Mouse (Mus musculus) forebrain, postnatal 0 days (tissue): ENCODE measurements at regions not wholly inside any gene's neighbourhood (a gene's known extent, or its start where the extent isn't known, plus 50 kb on each side); places are given as distances from the start of the nearest gene placed in this dataset.

ENCODE experiments used
- ATAC-seq: fragments of 200-750 bp; cut with Nextera tagmentation; 2 replicates; pipeline ENCODE4 v1.8.0; 2017; ENCODE audit warnings: mild to moderate bottlenecking, moderate library complexity
- DNase-seq: peaks from one replicate; pipeline ENCODE4 v3.0.0-alpha.2; 2015
- H3K27ac ChIP-seq: fragments of 300-500 bp; sonication (generic); 2 replicates; pipeline ENCODE4 v1.5.1; 2014; ENCODE audit warnings: low read depth, mild to moderate bottlenecking, antibody characterized with exemption, low read length, moderate library complexity, mixed read lengths
- H3K27me3 ChIP-seq: fragments of 300-500 bp; sonication (generic); 2 replicates; pipeline ENCODE4 v1.6.1; 2014; ENCODE audit warnings: mild to moderate bottlenecking, low read length, mixed read lengths; ENCODE audit not compliant: insufficient read depth
- H3K36me3 ChIP-seq: fragments of 300-500 bp; sonication (generic); 2 replicates; pipeline ENCODE4 v1.6.1; 2014; ENCODE audit warnings: mild to moderate bottlenecking, moderate library complexity; ENCODE audit not compliant: insufficient read depth
- H3K4me1 ChIP-seq: fragments of 300-500 bp; sonication (generic); 2 replicates; pipeline ENCODE4 v1.6.1; 2014; ENCODE audit warnings: antibody characterized with exemption; ENCODE audit not compliant: insufficient read depth
- H3K4me2 ChIP-seq: fragments of 300-500 bp; sonication (generic); 2 replicates; pipeline ENCODE4 v1.6.1; 2014; ENCODE audit warnings: low read depth, mild to moderate bottlenecking, moderate library complexity
- H3K4me3 ChIP-seq: fragments of 300-500 bp; sonication (generic); 2 replicates; pipeline ENCODE4 v1.5.1; 2014; ENCODE audit warnings: low read depth, low read length, mixed read lengths
- H3K9ac ChIP-seq: fragments of 300-500 bp; sonication (generic); 2 replicates; pipeline ENCODE4 v1.6.1; 2014; ENCODE audit warnings: mild to moderate bottlenecking
- H3K9me3 ChIP-seq: fragments of 300-500 bp; sonication (generic); 2 replicates; pipeline ENCODE4 v1.6.1; 2016; ENCODE audit warnings: low read length
- CTCF ChIP-seq: sonication (generic); IDR thresholded peaks from 2 replicates; pipeline ENCODE4 v1.5.1; 2016; ENCODE audit warnings: antibody characterized with exemption, control low read depth, low read depth
- WGBS: fragments of 180-500 bp; shearing (Covaris S2); extraction: QIAGEN DNeasy Blood & Tissue Kit; methylation state at CpG from one replicate; pipeline ENCODE4 v1.1.7; 2014; 5-methylcytosine and 5-hydroxymethylcytosine counted together

GRCm38 (mm10) chr2:116963116-116963873 lies 84.8 kb downstream of the Tmco5 start:
- Histone ChIP-seq H3K4me1 (no peaks in the 10 kb centered on the region), H3K4me3 (no peak overlapping the region), H3K9ac (no peak overlapping the region), H3K4me2 (no peak overlapping the region), H3K27ac (no peak overlapping the region), H3K9me3 (no peaks in the 10 kb centered on the region), H3K27me3 (no peaks in the 10 kb centered on the region), H3K36me3 (no peaks in the 10 kb centered on the region)
- 57% methylated on average over 8 of the region's 8 CpGs for WGBS
- DNase-seq (no peak), ATAC-seq (no peak)
- TF ChIP-seq CTCF, result no peak

- ATAC-seq, result no peak
- Histone ChIP-seq H3K27me3 (no peaks in the 10 kb centered on the region), H3K27ac (no peak overlapping the region), H3K4me1 (no peaks in the 10 kb centered on the region), H3K36me3 (no peaks in the 10 kb centered on the region), H3K4me3 (no peak overlapping the region), H3K9ac (no peak overlapping the region), H3K4me2 (no peak overlapping the region), H3K9me3 (no peaks in the 10 kb centered on the region)
- WGBS, result no CpG with 5 or more reads among the region's 1 CpGs
- TF ChIP-seq CTCF, result no peak
- no peak for DNase-seq
Observed at GRCm38 (mm10) chr2:116966266-116966665, 87.8 kb downstream of the Tmco5 start.

GRCm38 (mm10) chr2:116971666-116972613 lies 93.4 kb downstream of the Tmco5 start:
- H3K36me3 ChIP-seq, result no peaks in the 10 kb centered on the region
- WGBS, result 11% methylated on average over 9 of the region's 9 CpGs
- ATAC-seq (no peak), DNase-seq (peak; percentile 34)
- H3K9ac ChIP-seq, result peak overlapping the region; percentile 25
- H3K27me3 ChIP-seq, result no peaks in the 10 kb centered on the region
- H3K4me3 ChIP-seq, result no peak overlapping the region
- H3K4me2 ChIP-seq, result peak overlapping the region; percentile 42
- no peak for TF ChIP-seq CTCF
- H3K9me3 ChIP-seq, result no peaks in the 10 kb centered on the region
- 0 out of 2 replicates have a peak overlapping the region, but pooled peaks have one; percentile 50 for H3K27ac ChIP-seq
- H3K4me1 ChIP-seq, result peaks cover 21% of the 10 kb centered on the region

GRCm38 (mm10) chr2:116972614-116972985 lies 94.1 kb downstream of the Tmco5 start:
- no peaks in the 10 kb centered on the region for H3K36me3 ChIP-seq
- H3K27me3 ChIP-seq, result no peaks in the 10 kb centered on the region
- H3K4me1 ChIP-seq, result peaks cover 26% of the 10 kb centered on the region
- DNase-seq, result peak; percentile 75
- peak; percentile 46 for TF ChIP-seq CTCF
- no peaks in the 10 kb centered on the region for H3K9me3 ChIP-seq
- peak overlapping the region; percentile 25 for H3K9ac ChIP-seq
- 0 out of 2 replicates have a peak overlapping the region, but pooled peaks have one; percentile 50 for H3K27ac ChIP-seq
- ATAC-seq, result peak; percentile 24
- WGBS, result 2% methylated on average over 6 of the region's 6 CpGs
- H3K4me2 ChIP-seq, result peak overlapping the region; percentile 42
- H3K4me3 ChIP-seq, result no peak overlapping the region

- no peak for TF ChIP-seq CTCF
- no peak overlapping the region for H3K27ac ChIP-seq
- H3K36me3 ChIP-seq, result no peaks in the 10 kb centered on the region
- no peak overlapping the region for H3K9ac ChIP-seq
- H3K4me1 ChIP-seq, result peaks cover 26% of the 10 kb centered on the region
- ATAC-seq (no peak), DNase-seq (no peak)
- H3K4me2 ChIP-seq, result no peak overlapping the region
- H3K4me3 ChIP-seq, result no peak overlapping the region
- H3K27me3 ChIP-seq, result no peaks in the 10 kb centered on the region
- H3K9me3 ChIP-seq, result no peaks in the 10 kb centered on the region
- 51% methylated on average over 3 of the region's 3 CpGs for WGBS
Observed at GRCm38 (mm10) chr2:116973441-116973840, 95.0 kb downstream of the Tmco5 start.

GRCm38 (mm10) chr2:116974152-116974551 lies 95.7 kb downstream of the Tmco5 start:
- H3K9me3 ChIP-seq, result no peaks in the 10 kb centered on the region
- no peaks in the 10 kb centered on the region for H3K36me3 ChIP-seq
- H3K4me1 ChIP-seq, result peaks cover 26% of the 10 kb centered on the region
- H3K9ac ChIP-seq, result no peak overlapping the region
- DNase-seq, result no peak
- no peak for ATAC-seq
- H3K27me3 ChIP-seq, result no peaks in the 10 kb centered on the region
- H3K4me3 ChIP-seq, result no peak overlapping the region
- WGBS, result 64% methylated on average over 9 of the region's 9 CpGs
- 0 out of 2 replicates have a peak overlapping the region, but pooled peaks have one; percentile 4 for H3K27ac ChIP-seq
- TF ChIP-seq CTCF, result no peak
- no peak overlapping the region for H3K4me2 ChIP-seq

- ATAC-seq (no peak), DNase-seq (no peak)
- Histone ChIP-seq H3K9ac (peak overlapping the region; percentile 86; the same call in 1 of the 2 replicates), H3K4me3 (peak overlapping the region; percentile 60; the same call in 1 of the 2 replicates), H3K27me3 (no peaks in the 10 kb centered on the region), H3K9me3 (no peaks in the 10 kb centered on the region), H3K27ac (peak overlapping the region; percentile 87), H3K4me2 (peak overlapping the region; percentile 81), H3K36me3 (no peaks in the 10 kb centered on the region), H3K4me1 (peaks cover 26% of the 10 kb centered on the region)
- WGBS, result 13% methylated on average over 7 of the region's 7 CpGs
- TF ChIP-seq CTCF, result no peak
Observed at GRCm38 (mm10) chr2:116974569-116975060, 96.1 kb downstream of the Tmco5 start.
